Mouse (Mus musculus) ovary, postnatal 36 days (tissue): ENCODE measurements around the gene Alx3.
A peak's percentile ranks its signal among the peaks of the same experiment; 100 is the strongest.

Source experiments
- DNase-seq: peaks from one replicate; pipeline ENCODE4 v3.0.0; 2022; ENCODE audit warnings: low spot score, mixed read lengths

The Alx3 gene

GRCm38 (mm10) chr3:107582875-107583767, 11.7 kb upstream of the Alx3 start:
- no peak for DNase-seq

GRCm38 (mm10) chr3:107583893-107584292, 10.9 kb upstream of the Alx3 start:
- no peak for DNase-seq

- no peak for DNase-seq
Measured at GRCm38 (mm10) chr3:107586504-107586903, 8.3 kb upstream of the Alx3 start.

DNA sequence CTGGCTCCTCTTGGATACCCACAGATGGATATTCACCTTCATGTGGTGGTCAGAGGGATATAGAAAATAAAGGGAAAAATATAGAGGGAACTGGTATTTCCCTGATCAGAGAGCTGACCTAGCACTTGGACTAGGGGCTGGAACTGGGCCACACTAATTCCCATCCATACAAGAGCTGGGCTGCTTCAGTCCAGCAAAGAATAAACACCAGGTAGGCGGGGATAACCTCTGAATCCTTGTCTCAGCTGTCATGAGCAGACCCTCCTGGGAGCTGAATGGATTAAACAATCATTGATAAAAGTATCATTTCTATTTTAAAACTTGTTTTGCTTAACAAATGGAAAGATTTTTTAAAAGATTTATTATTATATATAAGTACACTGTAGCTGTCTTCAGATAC, 3.2 kb upstream of the Alx3 start:
- DNase-seq: no peak

DNA sequence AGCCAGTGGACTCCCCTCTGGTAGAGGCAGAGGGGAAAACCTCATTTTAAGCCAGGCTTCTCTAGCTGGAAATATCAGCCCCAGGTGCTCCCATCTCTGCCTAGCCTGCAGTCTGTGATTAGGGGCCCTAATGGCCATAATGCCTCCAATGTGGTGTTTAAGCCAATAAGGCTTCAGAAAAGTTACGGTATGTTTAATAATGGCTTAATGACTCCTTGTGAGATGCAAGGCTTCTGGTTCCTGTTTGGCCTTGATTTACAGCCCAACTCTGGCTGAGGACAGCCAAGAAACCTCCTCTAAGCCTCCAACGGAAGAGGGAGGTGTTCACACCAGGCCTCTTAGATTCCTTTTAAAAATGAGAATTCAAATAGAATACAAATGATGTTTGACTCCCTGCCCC, 1.2 kb upstream of the Alx3 start:
- DNase-seq: no peak

DNA sequence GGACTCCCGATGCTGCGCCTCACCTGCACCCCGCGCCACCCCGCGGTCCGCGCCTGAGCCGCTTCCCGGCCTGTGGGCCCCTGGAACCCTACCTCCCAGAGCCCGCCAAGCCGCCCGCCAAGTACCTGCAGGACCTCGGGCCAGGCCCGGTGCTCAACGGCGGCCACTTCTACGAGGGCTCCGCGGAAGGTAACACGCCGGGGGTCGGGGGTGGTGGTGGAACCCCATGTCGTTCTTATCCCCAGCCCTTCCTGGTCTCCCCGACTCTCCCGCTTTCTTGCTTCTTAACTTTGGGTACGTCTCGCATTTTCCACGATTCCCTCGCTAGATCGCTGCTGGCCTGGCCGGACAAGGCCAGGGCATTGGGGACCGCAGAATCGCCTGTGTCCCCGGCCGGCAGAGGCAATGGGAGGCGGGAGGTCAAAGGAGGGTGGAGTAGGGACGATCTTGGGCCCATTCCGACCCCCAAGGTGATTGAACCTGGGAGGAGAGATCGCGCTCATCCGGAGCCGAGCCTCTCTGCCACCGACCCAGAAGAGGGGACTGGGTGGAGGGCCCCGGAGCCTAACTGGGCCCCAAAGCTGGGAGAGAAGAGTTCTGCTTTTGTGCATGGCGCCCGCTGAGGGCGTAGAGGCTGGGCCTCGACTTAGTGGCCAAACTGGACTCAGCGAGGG, 570 bp downstream of the Alx3 start:
- no peak for DNase-seq

DNA sequence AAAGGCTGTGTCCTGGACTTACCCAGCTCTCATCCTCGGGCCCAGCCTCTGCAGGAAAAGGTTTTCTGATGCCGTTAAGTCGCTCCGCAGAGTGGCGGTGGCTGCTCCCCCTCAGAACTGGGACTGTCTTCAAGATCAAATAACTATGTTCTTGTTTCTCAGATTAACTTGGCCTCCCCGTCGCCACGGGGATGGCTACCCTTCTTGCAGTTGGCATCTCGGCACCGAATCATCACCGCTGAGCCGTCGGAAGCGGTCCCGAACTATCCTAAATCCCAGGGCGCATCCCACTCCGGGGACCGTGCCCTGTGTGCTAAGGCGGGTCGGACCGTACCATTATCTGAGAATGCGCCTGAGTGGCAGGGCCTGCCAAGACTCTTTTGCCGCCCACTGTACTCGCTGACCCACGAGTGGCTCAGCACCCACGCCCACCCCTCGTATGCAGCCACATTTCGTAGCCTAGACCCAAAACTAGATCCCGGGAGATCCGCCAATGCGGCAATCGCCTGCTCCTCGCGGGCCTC, 1.2 kb downstream of the Alx3 start:
- DNase-seq: no peak

- DNase-seq: peak; percentile 35
Measured at GRCm38 (mm10) chr3:107596559-107596958, 1.7 kb downstream of the Alx3 start.

DNA sequence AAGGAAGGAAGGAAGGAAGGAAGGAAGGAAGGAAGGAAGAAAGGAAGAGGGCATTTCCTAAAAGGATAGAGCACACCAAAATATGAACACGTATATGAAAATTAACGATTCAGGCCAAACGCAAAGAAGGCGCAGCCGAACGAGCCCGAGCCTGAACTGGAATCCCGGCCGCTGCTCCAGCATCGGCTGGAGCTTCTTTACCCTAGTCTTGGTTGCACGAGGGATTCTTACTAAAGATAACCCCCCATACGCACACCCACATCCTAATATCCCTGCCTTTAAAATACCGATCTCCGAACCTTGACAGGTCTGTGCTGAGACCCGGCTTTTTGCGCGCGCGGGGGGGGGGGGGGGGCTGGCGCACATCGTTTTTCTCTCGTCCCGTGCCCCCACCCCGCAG, 2.3 kb downstream of the Alx3 start:
- no peak for DNase-seq

DNA sequence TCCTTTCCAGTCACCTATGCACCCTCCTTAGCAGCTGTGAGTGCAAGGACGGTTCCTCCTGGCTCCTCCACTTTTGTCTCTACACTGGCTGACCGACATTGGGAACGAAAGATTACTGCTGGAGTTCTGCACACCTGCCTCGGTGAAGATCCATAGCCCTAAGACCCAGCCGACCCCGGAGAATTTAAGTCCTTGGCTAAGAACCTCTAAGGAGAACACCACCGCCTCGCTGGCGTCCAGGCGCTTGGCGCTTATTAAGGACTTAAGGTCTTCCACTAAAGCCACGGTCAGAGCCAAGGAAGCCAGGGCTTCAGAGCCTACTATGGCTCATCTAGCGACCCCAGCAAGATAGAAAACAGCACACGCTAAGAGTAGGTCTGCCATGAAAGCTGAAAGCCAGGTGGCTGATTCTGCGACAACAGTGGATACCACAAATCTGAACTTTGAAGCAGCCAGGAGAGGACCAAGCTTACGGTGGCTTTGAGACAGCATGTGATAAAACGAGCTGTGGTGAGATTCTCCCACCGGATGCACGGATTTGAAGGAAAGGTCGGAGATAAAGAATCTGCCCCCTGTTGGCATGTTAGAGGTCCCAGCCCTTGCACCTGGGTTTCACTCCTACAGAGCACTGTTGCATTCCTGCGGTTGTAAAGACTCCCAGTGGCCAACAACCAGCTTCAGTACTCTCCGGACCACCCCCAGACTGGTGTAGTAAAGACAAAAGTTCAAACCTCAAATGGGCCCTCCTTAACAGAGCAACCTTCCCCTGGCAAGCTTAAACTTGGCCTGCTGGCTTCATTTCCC, 3.0 kb downstream of the Alx3 start:
- no peak for DNase-seq

- no peak for DNase-seq
Measured at GRCm38 (mm10) chr3:107600127-107600526, 5.3 kb downstream of the Alx3 start.

GRCm38 (mm10) chr3:107605304-107605703, 10.5 kb downstream of the Alx3 start:
- peak; percentile 57 for DNase-seq

DNA sequence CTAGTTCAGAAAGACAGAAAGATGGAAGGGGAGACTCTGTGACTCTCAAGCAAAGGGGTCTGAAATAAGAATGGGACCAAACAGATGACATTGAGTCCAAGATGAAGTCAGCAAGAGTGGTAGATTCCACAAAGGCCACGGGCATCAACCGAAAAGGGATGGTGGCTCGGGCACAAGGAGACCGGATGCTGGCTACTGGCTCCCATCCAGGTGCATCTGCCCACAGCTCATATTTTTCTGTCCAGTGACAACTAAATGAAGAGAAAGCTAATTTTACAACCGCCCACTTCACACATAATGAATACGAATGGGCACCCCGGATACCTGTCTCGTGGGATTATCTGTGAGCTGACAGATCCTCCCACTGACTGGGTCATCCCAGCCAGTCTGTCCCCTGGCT, 12.4 kb downstream of the Alx3 start:
- no peak for DNase-seq

GRCm38 (mm10) chr3:107608808-107609207, 14.0 kb downstream of the Alx3 start:
- no peak for DNase-seq

DNA sequence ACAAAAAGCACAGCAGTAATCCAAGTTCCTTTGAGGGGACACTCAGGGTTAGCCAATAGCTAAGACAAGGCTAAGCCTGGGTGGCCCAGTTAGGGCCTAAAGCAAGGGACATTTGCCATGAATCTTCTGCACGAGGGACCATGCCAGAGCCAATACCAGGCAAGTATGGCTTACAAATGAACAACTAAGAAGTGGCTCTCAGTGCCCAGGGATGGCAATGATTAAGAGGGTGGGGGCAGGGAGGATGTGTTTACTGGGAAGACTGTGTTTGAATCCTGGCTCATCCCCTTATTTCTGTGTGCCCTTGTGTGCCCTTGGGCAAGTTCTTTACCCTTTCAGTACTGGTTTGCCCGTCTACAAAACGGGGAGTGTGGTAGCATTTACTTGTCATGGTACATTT, 14.5 kb downstream of the Alx3 start:
- DNase-seq: no peak

GRCm38 (mm10) chr3:107611394-107611793, 16.6 kb downstream of the Alx3 start:
- no peak for DNase-seq

GRCm38 (mm10) chr3:107612902-107613525, 18.2 kb downstream of the Alx3 start:
- DNase-seq: peak; percentile 63

DNA sequence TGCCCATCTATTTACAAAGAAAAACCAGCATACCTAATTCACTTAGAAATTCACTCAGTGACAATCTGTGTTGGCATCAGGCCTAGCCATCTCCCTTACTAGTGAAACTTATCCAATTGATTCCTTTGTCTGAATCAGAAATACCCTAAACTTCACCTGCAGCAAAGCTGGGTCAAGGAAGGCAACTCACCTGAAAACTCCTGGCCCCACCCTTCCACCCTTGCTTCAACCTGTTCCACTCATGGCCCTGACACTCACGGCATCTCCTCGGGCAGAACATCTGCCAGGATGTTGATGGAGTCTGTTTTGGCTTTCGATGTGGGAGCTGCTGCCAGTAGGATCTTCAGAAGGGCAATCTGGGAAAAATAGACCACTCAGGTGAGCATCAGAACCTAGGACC, 23.0 kb downstream of the Alx3 start:
- DNase-seq: no peak

GRCm38 (mm10) chr3:107619911-107620310, 25.1 kb downstream of the Alx3 start:
- DNase-seq: no peak

DNA sequence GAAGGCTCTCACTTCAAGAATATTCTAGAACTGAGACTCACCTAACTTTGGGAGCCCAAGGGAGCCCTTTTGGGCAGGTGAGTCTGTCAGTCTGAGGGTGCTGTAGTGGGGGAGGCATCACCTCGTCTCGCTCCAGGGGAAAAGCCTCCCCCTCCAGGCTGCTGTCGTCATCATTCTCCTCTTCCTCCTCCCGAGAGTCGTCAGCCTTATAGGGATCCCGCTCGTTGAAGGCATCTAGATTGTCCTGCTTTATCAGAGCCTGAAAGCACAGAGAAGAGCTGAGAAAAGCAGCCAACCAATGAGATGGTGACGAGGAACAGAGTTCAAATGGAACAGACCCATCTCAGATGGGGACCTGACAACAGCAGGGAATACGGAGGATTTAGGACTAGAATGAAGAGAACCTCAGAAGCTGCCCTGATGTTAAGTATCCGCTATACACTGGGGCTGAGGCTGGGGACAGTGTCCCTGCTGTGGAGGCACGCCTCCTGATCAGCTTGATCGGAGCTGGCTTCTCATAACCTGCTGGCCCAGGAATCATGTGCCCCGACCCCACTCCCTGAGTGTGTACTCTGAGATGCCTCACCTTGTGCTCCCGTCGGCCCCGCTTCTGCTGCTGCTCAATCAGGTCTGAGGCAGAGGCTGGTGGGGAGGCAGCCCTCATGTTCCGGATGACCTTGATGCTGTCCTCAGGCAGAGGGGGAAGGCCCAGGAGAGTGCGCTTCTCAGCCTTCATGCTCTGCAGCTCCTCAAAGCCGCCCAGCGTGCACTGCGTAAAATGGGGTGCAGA, 26.6 kb downstream of the Alx3 start:
- DNase-seq: no peak

GRCm38 (mm10) chr3:107622537-107622936, 27.7 kb downstream of the Alx3 start:
- DNase-seq: no peak
